Comparison of ENCODE assay signal across 20 mouse cellular contexts in the genomic region with DNA sequence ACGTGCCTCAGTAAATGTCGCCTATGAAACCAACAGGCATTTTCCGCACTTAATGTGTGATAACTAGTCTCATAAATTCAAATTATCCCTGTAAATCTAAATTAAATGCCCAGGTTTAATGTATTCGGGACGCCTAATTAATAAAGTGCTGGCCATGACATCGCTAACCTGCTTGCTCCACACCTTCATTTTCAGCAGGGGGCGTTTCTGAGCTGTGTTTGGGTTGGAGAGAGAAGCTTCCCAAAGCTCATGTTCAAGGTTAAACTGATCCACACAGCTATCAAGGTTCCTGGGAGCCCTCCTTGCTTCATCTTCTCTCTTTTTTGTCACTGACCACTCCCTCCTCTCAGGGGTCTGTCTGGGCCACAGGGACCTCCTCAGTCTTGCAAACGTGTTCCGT.
A peak's percentile ranks its signal among the peaks of the same experiment; 100 is the strongest.
DNase-seq lines count a peak whose midpoint lies in the region; ATAC-seq and TF ChIP-seq lines count a peak whose summit lies in the region.
"Had no signal": no experiment of that assay in that cellular context is flagged by ENCODE, and none has a peak within 500 bp of the region (broad histone marks: within the 10 kb centered on the region; RNA-seq: fewer than 3 reads in every experiment).

No protein-coding gene starts in this region.

- no peaks in the 10 kb centered on the region for H3K27me3 ChIP-seq in intestine, postnatal 0 days (replicated peaks; ENCODE audit: control insufficient read depth, insufficient read depth, low read length)
- no peaks in the 10 kb centered on the region for H3K27me3 ChIP-seq in intestine, embryonic 15.5 days (replicated peaks)
- H3K27me3 ChIP-seq in lung, embryonic 14.5 days (ENCODE audit: insufficient read depth, low read length) = no peaks in the 10 kb centered on the region
- peaks cover 6% of the 10 kb centered on the region; the same call in 1 of the 2 replicates for H3K27me3 ChIP-seq in limb, embryonic 10.5 days (ENCODE audit: low read depth, poor library complexity, severe bottlenecking)
- H3K27me3 ChIP-seq: forebrain, embryonic 15.5 days; liver, embryonic 13.5 days; neural tube, embryonic 12.5 days had no signal

- H3K27ac ChIP-seq in intestine, postnatal 0 days (ENCODE audit: low read depth, low read length) = no peak overlapping the region
- no peak overlapping the region for H3K27ac ChIP-seq in intestine, embryonic 15.5 days
- no peak overlapping the region for H3K27ac ChIP-seq in lung, embryonic 14.5 days (ENCODE audit: low read depth)
- peak overlapping the region; percentile 28; the same call in 1 of the 2 replicates for H3K27ac ChIP-seq in limb, embryonic 10.5 days
- H3K27ac ChIP-seq: forebrain, embryonic 15.5 days; liver, embryonic 13.5 days; neural tube, embryonic 12.5 days had no signal

- 68% methylated on average over 9 of the region's 9 CpGs for WGBS in intestine, postnatal 0 days
- WGBS in intestine, embryonic 15.5 days = 66% methylated on average over 9 of the region's 9 CpGs
- WGBS in lung, embryonic 14.5 days = 60% methylated on average over 9 of the region's 9 CpGs
- WGBS in lung, adult 2 months = 68% methylated on average over 9 of the region's 9 CpGs
- WGBS in limb, embryonic 10.5 days = 63% methylated on average over 9 of the region's 9 CpGs

- no peaks in the 10 kb centered on the region for H3K36me3 ChIP-seq in intestine, postnatal 0 days (ENCODE audit: control insufficient read depth, insufficient read depth)
- no peaks in the 10 kb centered on the region for H3K36me3 ChIP-seq in intestine, embryonic 15.5 days
- no peaks in the 10 kb centered on the region for H3K36me3 ChIP-seq in lung, embryonic 14.5 days (ENCODE audit: insufficient read depth)
- no peaks in the 10 kb centered on the region for H3K36me3 ChIP-seq in limb, embryonic 10.5 days
- H3K36me3 ChIP-seq: forebrain, embryonic 15.5 days; G1E; liver, embryonic 13.5 days; neural tube, embryonic 12.5 days had no signal

- H3K4me1 ChIP-seq in intestine, postnatal 0 days (replicated peaks; ENCODE audit: control insufficient read depth, insufficient read depth, low read length) = no peaks in the 10 kb centered on the region
- peaks cover 3% of the 10 kb centered on the region; the same call in 1 of the 2 replicates for H3K4me1 ChIP-seq in intestine, embryonic 15.5 days (replicated peaks)
- H3K4me1 ChIP-seq in lung, embryonic 14.5 days (ENCODE audit: insufficient read depth) = no peaks in the 10 kb centered on the region
- no peaks in the 10 kb centered on the region for H3K4me1 ChIP-seq in lung, adult 2 months (ENCODE audit: control insufficient read depth, insufficient read depth, low read length)
- H3K4me1 ChIP-seq in limb, embryonic 10.5 days = peaks cover 54% of the 10 kb centered on the region
- H3K4me1 ChIP-seq: liver, embryonic 13.5 days had no signal

- peak; percentile 49 to 52 for DNase-seq in cerebellum, postnatal 10 days
- no peak for DNase-seq in cerebellum, postnatal 25 days
- DNase-seq in lung, embryonic 14.5 days = peak; percentile 17
- no peak for DNase-seq in lung, adult 2 months
- DNase-seq in limb, embryonic 10.5 days (ENCODE audit: low spot score) = no peak
- DNase-seq in urinary bladder, postnatal 25 days (ENCODE audit: low spot score) = no peak
- DNase-seq: adrenal gland, adult 8-10 months; cerebellum, adult 8-10 months; heart, postnatal 4 days; layer of hippocampus, postnatal 36 days; left cerebral cortex, postnatal 4 days; liver, embryonic 13.5 days; lung, postnatal 10 days; spleen, adult 18-20 months; thymus, adult 2 months had no signal

- no peak for ATAC-seq in intestine, postnatal 0 days
- ATAC-seq in intestine, embryonic 15.5 days = no peak
- ATAC-seq in lung, embryonic 14.5 days (ENCODE audit: insufficient read depth) = no peak
- ATAC-seq: forebrain, embryonic 15.5 days had no signal

- no peak overlapping the region for H3K9ac ChIP-seq in intestine, postnatal 0 days (ENCODE audit: low read depth, low read length)
- H3K9ac ChIP-seq in intestine, embryonic 15.5 days = no peak overlapping the region
- no peak overlapping the region for H3K9ac ChIP-seq in lung, embryonic 14.5 days
- H3K9ac ChIP-seq: forebrain, embryonic 15.5 days; liver, embryonic 13.5 days; neural tube, embryonic 12.5 days had no signal

- TF ChIP-seq POLR2A in lung, adult 2 months (IDR thresholded peaks at IDR 0.05; ENCODE audit: borderline replicate concordance, extremely low read depth, low read depth, low read length) = no peak

- H3K4me3 ChIP-seq in intestine, postnatal 0 days (ENCODE audit: low read depth, low read length) = no peak overlapping the region
- no peak overlapping the region for H3K4me3 ChIP-seq in intestine, embryonic 15.5 days (replicated peaks)
- H3K4me3 ChIP-seq in lung, embryonic 14.5 days (ENCODE audit: low read depth, low read length) = no peak overlapping the region
- H3K4me3 ChIP-seq in lung, adult 2 months (replicated peaks; ENCODE audit: extremely low read depth, low read depth, low read length) = no peak overlapping the region
- H3K4me3 ChIP-seq in limb, embryonic 10.5 days = no peak overlapping the region
- H3K4me3 ChIP-seq: forebrain, embryonic 15.5 days; liver, embryonic 13.5 days; neural tube, embryonic 12.5 days had no signal

- no peak overlapping the region for H3K4me2 ChIP-seq in intestine, postnatal 0 days (replicated peaks; ENCODE audit: low read depth)
- no peak overlapping the region for H3K4me2 ChIP-seq in intestine, embryonic 15.5 days (replicated peaks)
- H3K4me2 ChIP-seq in lung, embryonic 14.5 days = no peak overlapping the region
- H3K4me2 ChIP-seq: forebrain, embryonic 15.5 days; liver, embryonic 13.5 days; neural tube, embryonic 12.5 days had no signal

- TF ChIP-seq CTCF in intestine, postnatal 0 days (IDR thresholded peaks at IDR 0.05; ENCODE audit: low read depth) = peak; percentile 51
- TF ChIP-seq CTCF in lung, embryonic 14.5 days (IDR thresholded peaks at IDR 0.05; ENCODE audit: low read depth) = peak; percentile 12
- no peak for TF ChIP-seq CTCF in lung, adult 2 months (IDR thresholded peaks at IDR 0.05; ENCODE audit: insufficient read depth, low read length)

- no peaks in the 10 kb centered on the region for H3K9me3 ChIP-seq in intestine, postnatal 0 days (ENCODE audit: control insufficient read depth)
- no peaks in the 10 kb centered on the region for H3K9me3 ChIP-seq in intestine, embryonic 15.5 days
- no peaks in the 10 kb centered on the region for H3K9me3 ChIP-seq in lung, embryonic 14.5 days (ENCODE audit: low read depth, low read length)
- H3K9me3 ChIP-seq in limb, embryonic 10.5 days (replicated peaks) = no peaks in the 10 kb centered on the region
- H3K9me3 ChIP-seq: forebrain, embryonic 15.5 days; G1E; liver, embryonic 13.5 days had no signal

Comparison
In these comparisons a context has a peak if more than half of its experiments do, and no peak if none do; other contexts are left out.
1. DNase-seq: peak in cerebellum, postnatal 10 days (2 of 2) and lung, embryonic 14.5 days (single experiment); none in cerebellum, postnatal 25 days (0 of 2), lung, adult 2 months (single experiment), limb, embryonic 10.5 days (single experiment) and urinary bladder, postnatal 25 days (single experiment).